Mouse (Mus musculus) common myeloid progenitor, adult 5-6 weeks (primary cell): ENCODE data around the gene Jup. TPM values are rescaled to one million over a fixed set of nuclear protein-coding genes. Genes with fewer than 3 reads are reported as not detected.
A peak's percentile ranks its signal among the peaks of the same experiment; 100 is the strongest.
"Not testable (repeated sequence)": the region's sequence is repeated elsewhere in the genome, so short reads cannot be mapped to it uniquely, and the experiment has no call there.

Source experiments
- ATAC-seq: replicated peaks from 2 replicates; pipeline ENCODE4 v1.8.0; 2016; ENCODE audit warnings: low read depth, mild to moderate bottlenecking, moderate TSS enrichment, inconsistent platforms; ENCODE audit not compliant: poor library complexity, severe bottlenecking
- total RNA-seq: library from RNA; stranded (forward); fragments of 200-1000, 187-1606 nt; gene quantifications from 2 replicates; pipeline ENCODE4 v1.2.3, GENCODE M21; 2017

Gene Jup
- total RNA-seq, 1 experiment from 2014 or later = 2.5 TPM

- ATAC-seq = no peak
These were observed 74.8 kb downstream of the Jup start for GRCm38 (mm10) chr11:100322591-100323258.

GRCm38 (mm10) chr11:100321479-100322305, 75.9 kb downstream of the Jup start:
- ATAC-seq = not testable (repeated sequence)

- ATAC-seq = not testable (repeated sequence)
These were observed 76.7 kb downstream of the Jup start for GRCm38 (mm10) chr11:100320701-100321410.

GRCm38 (mm10) chr11:100320172-100320630, 77.4 kb downstream of the Jup start:
- ATAC-seq = peak; percentile 82

GRCm38 (mm10) chr11:100319492-100320171, 77.9 kb downstream of the Jup start, which contains the start of gene Eif1:
Eif1 (plus strand) TSS chr11:100319885.
- peak; percentile 79 for ATAC-seq

Other genes starting within 250 kb of the Jup start
- gene Krt19, start 249.1 kb downstream of the Jup start, total RNA-seq = not detected in 2 replicates
- not detected in 2 replicates for gene Krt9, start 204.5 kb downstream of the Jup start, total RNA-seq
- gene Krt14, start 190.2 kb downstream of the Jup start, total RNA-seq = not detected in 2 replicates
- not detected in 2 replicates for gene Krt16, start 148.9 kb downstream of the Jup start, total RNA-seq
- gene Krt17, start 136.7 kb downstream of the Jup start, total RNA-seq = not detected in 2 replicates
- gene Krt42, start 127.9 kb downstream of the Jup start, total RNA-seq = not detected in 2 replicates
- gene Eif1, start 77.9 kb downstream of the Jup start, total RNA-seq = 220 and 411 TPM in 2 replicates
- gene Gast, start 63.4 kb downstream of the Jup start, total RNA-seq = not detected in 2 replicates
- gene Hap1, start 41.6 kb downstream of the Jup start, total RNA-seq = not detected in 2 replicates
- 1.1 TPM in 1 of 2 replicates, not detected in the other for gene P3h4, start 17.1 kb upstream of the Jup start, total RNA-seq
- not detected in 2 replicates for gene Fkbp10, start 17.9 kb upstream of the Jup start, total RNA-seq
- 33.1 and 47.7 TPM in 2 replicates for gene Nt5c3b, start 44.0 kb upstream of the Jup start, total RNA-seq
- not detected in 2 replicates for gene Klhl10, start 44.2 kb upstream of the Jup start, total RNA-seq
- 26.0 and 30.9 TPM in 2 replicates for gene Klhl11, start 75.0 kb upstream of the Jup start, total RNA-seq
- 85.6 and 95.4 TPM in 2 replicates for gene Acly, start 130.2 kb upstream of the Jup start, total RNA-seq
- 0.05 TPM in 1 of 2 replicates, not detected in the other for gene Ttc25, start 147.8 kb upstream of the Jup start, total RNA-seq
- 34.8 and 36.4 TPM in 2 replicates for gene Cnp, start 177.1 kb upstream of the Jup start, total RNA-seq
- gene Nkiras2, start 221.5 kb upstream of the Jup start, total RNA-seq = 14.0 and 16.2 TPM in 2 replicates
- gene Dnajc7, start 222.4 kb upstream of the Jup start, total RNA-seq = 91.4 and 211 TPM in 2 replicates